Mouse (Mus musculus) monocyte, adult 5-6 weeks (primary cell): ENCODE measurements around the gene Magi2. TPM values are rescaled to one million over a fixed set of nuclear protein-coding genes. Genes with fewer than 3 reads are reported as not detected.

Experiments used
- ATAC-seq: fragments of 153-309, 156-312 bp; replicated peaks from 2 replicates; pipeline ENCODE4 v1.8.0; 2017; ENCODE audit warnings: mild to moderate bottlenecking; ENCODE audit not compliant: low TSS enrichment, insufficient number of reproducible peaks, severe bottlenecking, poor library complexity, low FRiP score
- total RNA-seq: library from RNA; stranded (forward); fragments of 200-1000, 200-491, 200-594 nt; gene quantifications from 3 replicates; pipeline ENCODE4 v1.2.3, GENCODE M21; 2017

Gene Magi2
- total RNA-seq, 1 experiment from 2014 or later, result 1.5 TPM

- ATAC-seq, result no peak
Measured at GRCm38 (mm10) chr5:20637300-20637989, 1410.6 kb downstream of the Magi2 start.

DNA sequence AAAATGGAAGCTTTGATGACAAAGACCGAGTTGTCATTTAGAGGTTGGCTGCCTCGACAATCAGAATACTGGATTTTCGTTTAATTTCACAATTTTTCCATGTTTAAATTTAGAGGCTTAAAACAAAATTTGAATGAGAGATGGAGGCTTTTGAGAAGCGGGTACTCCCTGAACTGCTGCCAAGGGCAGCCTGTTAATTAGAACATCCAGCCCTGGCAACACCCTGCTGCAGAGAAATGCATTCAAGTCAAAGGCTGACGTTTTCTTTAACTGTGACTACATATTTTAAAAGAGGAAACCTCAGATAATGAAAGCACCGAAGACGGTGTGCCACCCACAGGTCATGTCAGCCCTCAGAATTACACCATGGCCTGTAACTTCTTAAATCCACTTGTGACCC, 1415.4 kb downstream of the Magi2 start:
- ATAC-seq, result no peak

GRCm38 (mm10) chr5:20643741-20644140, 1416.9 kb downstream of the Magi2 start:
- ATAC-seq, result no peak

DNA sequence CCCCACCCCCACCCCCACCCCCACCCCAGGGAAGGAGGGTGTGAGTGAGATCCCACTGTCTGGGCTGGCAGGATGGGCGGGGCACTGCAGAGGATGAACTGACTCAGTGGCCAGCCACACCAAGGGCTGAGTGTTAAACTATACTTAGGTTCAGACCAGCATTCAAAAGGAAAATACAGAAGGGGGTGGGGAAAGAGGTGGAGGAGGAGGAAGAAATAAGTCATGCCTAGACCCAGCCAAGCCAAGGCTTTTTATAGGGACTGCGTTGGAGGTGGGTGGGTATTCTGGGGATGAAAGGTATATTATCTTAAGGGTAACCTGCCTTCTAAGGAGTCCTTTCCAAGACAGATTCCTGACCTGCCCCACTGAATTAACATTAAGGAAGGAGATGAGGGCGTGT, 1420.1 kb downstream of the Magi2 start:
- ATAC-seq, result no peak

DNA sequence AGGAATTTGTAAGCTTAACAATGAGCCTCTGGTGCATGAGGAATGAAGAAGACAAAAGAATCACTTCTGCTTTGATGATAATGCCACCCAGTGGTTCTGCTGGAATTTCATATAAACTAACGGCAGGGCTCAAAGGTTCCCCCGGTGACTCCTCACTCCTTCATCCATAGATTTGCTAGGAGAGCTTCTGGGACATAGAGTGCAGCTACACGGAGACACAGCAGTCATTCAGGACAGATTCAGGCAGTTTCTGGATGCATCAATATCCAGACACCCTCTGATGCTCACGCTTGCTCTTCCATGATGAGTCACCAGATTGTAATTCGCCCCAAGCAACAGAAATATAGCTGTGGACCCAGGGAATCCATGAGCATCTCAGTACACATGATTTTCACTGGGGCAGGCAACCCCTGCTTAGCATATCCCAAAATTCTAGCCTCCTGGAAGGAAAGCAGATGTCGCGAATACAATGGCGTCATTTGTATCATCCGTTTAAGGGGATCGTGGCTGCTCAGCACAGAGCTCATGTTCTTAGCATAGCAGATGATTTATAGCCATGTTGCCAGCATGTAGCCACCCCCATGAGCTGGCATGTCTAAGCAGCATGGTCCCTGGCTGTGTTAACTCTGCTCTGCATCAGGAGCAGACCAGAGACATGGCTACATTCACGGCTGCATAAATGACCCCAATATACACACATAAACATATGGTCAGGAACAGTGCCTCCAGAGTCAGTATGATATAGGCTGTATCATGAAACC, 1426.8 kb downstream of the Magi2 start:
- ATAC-seq, result no peak

- no peak for ATAC-seq
Measured at GRCm38 (mm10) chr5:20654766-20655472, 1428.1 kb downstream of the Magi2 start.

GRCm38 (mm10) chr5:20657056-20657455, 1430.2 kb downstream of the Magi2 start:
- ATAC-seq, result no peak

- no peak for ATAC-seq
Measured at GRCm38 (mm10) chr5:20667601-20668000, 1440.8 kb downstream of the Magi2 start.

DNA sequence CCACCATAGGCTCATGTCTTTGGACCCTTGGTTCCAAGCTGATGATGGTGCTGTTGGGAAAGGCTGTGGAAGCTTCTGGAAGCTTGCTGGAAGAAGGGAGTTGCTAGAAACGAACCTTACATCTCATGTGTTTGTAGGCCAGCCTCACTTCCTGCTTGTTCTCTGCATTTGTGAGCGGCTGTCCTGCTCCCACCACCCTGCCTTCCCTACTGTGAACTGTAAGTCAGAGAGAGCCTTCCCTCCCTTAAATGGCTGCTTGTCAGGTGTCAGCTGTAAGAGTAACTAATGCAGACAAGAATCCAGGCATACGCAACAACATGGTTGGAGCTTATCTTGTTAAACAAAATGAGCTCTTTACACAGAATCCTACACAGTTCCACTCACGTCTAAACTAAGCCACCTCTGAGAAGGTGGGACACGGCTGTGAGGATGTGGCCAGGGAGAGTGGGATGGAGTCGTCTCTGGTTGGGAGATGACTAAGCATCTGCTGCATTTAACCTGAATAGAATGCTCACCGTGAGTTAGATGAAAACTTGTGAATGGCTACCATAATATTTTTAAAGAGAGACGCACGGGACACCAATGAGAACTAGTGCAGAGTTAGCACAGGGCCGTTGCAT, 1442.0 kb downstream of the Magi2 start:
- ATAC-seq, result no peak

DNA sequence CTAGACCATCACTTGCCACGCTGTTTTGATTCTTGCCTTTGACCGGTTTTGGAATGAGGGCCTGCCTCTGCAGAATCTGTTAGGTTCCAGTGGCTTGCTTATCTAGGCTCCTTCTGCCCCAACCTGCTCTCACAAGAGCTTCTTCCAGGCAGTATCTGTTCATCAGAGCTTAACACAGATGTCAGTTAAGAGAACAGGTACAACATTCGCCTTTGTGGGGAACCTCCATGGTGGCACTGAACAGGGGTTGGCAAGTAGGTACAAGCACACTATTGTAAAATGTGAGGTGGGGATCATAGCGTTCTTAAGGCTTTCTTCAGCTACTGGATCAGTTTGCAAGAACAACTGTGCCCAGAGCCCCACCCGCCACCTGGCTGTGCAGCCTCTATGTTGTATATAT, 1442.6 kb downstream of the Magi2 start:
- no peak for ATAC-seq

DNA sequence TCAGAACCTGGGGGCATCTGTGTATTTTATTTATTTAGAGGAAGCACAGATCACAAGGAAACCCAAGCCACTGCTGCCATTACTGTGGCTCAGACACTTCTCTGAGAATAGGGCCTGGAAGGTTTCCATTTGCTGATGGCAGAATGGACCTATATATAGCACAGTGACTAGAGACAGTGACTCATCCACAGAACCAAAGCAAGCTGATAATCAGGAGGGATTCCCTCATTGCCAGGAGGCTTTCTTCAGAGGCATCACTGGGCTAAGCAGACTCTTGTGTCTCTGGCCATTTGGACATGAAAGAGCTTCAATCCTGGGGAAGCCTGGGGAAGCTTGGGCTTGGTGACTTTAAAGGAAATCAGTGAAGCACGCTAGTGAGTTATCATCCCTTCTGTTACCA, 1445.0 kb downstream of the Magi2 start:
- no peak for ATAC-seq

- ATAC-seq, result 0 out of 2 replicates have a peak, but pooled peaks have one; percentile 56
Measured at GRCm38 (mm10) chr5:20674523-20674922, 1447.7 kb downstream of the Magi2 start.

- no peak for ATAC-seq
Measured at GRCm38 (mm10) chr5:20675163-20675665, 1448.4 kb downstream of the Magi2 start.

GRCm38 (mm10) chr5:20676193-20676871, 1449.5 kb downstream of the Magi2 start:
- no peak for ATAC-seq

GRCm38 (mm10) chr5:20677246-20677645, 1450.4 kb downstream of the Magi2 start:
- ATAC-seq, result no peak

DNA sequence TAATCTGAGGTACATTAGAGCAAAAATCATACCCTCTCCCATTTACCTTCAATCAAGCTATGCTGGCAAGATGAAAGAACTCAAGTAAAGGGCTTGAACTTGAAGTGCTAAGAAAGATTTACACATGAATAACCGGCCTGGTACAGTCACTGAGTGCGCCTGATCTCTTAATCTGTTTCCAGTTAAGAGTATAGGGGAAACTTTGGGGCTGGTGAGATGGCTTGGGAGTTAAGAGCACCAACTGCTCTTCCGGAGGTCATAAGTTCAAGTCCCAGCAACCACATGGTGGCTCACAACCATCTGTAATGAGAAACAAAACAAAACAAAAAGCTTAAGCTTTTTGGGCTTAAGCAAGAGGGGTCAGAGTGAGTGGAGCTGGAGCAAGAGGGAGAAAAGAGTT, 1451.7 kb downstream of the Magi2 start:
- ATAC-seq, result no peak

- ATAC-seq, result no peak
Measured at GRCm38 (mm10) chr5:20679920-20680319, 1453.1 kb downstream of the Magi2 start.

DNA sequence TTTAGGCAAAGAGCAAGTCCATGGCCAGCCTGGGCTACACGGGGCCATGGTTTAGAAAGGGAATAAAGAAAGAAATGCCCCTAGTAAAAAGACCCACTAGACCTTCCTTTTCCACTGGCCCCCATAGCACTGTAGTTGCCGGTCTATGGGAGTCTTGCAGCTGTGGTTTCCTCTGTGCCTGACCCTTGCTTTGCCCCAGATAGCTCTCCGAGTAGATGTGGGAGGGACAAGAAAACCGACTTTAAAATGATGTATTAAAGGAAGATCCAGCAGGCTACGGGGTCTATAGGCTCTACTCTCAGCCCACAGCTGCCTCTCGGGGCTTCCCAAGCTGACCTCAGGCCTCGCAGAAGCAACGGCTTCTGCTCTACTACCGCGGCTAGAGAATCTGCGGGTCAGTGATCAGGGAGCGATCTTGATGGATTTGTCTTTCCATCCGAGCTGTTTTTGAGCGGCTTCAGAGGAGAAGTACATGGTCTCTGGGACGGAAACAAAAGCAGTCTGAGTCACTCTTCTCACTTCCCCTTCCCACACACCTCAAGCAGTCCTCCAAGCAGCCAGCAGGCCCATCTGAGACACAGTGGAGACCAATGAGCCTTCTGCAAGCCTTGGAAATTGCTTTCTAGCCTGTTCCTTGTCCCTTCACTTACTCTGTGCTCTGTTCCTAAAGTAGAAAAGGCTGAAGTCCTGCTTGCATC, 1454.1 kb downstream of the Magi2 start:
- ATAC-seq, result peak; percentile 84
